Mouse (Mus musculus): ENCODE data around the gene Camsap1.

- TF ChIP-seq CTCF (IDR thresholded peaks at IDR 0.05; ENCODE audit: low read depth) (no peak), EP300 (IDR thresholded peaks at IDR 0.05; ENCODE audit: low read depth) (no peak)
Measured at GRCm38 (mm10) chr2:26022258-26022565, 39.1 kb upstream of the Camsap1 start.
